Mouse (Mus musculus) lung, adult 2 months (tissue): Measurements from ENCODE around the gene Tmc1.

Experiments
- CTCF ChIP-seq: fragments of 200-500 bp; IDR thresholded peaks from 2 replicates; pipeline ENCODE4 v1.5.1; 2011; ENCODE audit warnings: mild to moderate bottlenecking, low read length, control low read depth; ENCODE audit not compliant: insufficient read depth
- POLR2A ChIP-seq: fragments of 200-500 bp; IDR thresholded peaks from 2 replicates; pipeline ENCODE4 v1.6.1; 2011; ENCODE audit warnings: low read depth, mild to moderate bottlenecking, control low read depth, low read length, borderline replicate concordance; ENCODE audit errors: extremely low read depth

- no peak for TF ChIP-seq POLR2A
- TF ChIP-seq CTCF: no peak
These were observed 192.9 kb downstream of the Tmc1 start for GRCm38 (mm10) chr19:20761119-20761518.
